Mouse (Mus musculus): ENCODE data around the gene P4ha2.

Gene P4ha2

GRCm38 (mm10) chr11:54107239-54107638, 7.3 kb downstream of the P4ha2 start:
- DNase-seq (ENCODE audit: low read depth, low spot score) = no peak

GRCm38 (mm10) chr11:54108131-54108530, 8.2 kb downstream of the P4ha2 start:
- DNase-seq (ENCODE audit: low read depth, low spot score) = no peak

- DNase-seq (ENCODE audit: low read depth, low spot score) = no peak
Observed at GRCm38 (mm10) chr11:54108894-54109293, 9.0 kb downstream of the P4ha2 start.

GRCm38 (mm10) chr11:54111291-54111690, 11.4 kb downstream of the P4ha2 start:
- DNase-seq (ENCODE audit: low read depth, low spot score) = no peak

- no peak for DNase-seq (ENCODE audit: low read depth, low spot score)
Observed at GRCm38 (mm10) chr11:54111976-54112741, 12.3 kb downstream of the P4ha2 start.

- peak; percentile 88 for DNase-seq (ENCODE audit: low read depth, low spot score)
Observed at GRCm38 (mm10) chr11:54112920-54113319, 13.0 kb downstream of the P4ha2 start.

- no peak for DNase-seq (ENCODE audit: low read depth, low spot score)
Observed at GRCm38 (mm10) chr11:54113352-54113751, 13.5 kb downstream of the P4ha2 start.

- no peak for DNase-seq (ENCODE audit: low read depth, low spot score)
Observed at GRCm38 (mm10) chr11:54114746-54115145, 14.9 kb downstream of the P4ha2 start.

GRCm38 (mm10) chr11:54115301-54115700, 15.4 kb downstream of the P4ha2 start:
- DNase-seq (ENCODE audit: low read depth, low spot score) = no peak

- DNase-seq (ENCODE audit: low read depth, low spot score) = no peak
Observed at GRCm38 (mm10) chr11:54115911-54116310, 16.0 kb downstream of the P4ha2 start.

- no peak for DNase-seq (ENCODE audit: low read depth, low spot score)
Observed at GRCm38 (mm10) chr11:54116406-54116805, 16.5 kb downstream of the P4ha2 start.

GRCm38 (mm10) chr11:54117096-54117495, 17.2 kb downstream of the P4ha2 start:
- DNase-seq (ENCODE audit: low read depth, low spot score) = no peak

- DNase-seq (ENCODE audit: low read depth, low spot score) = no peak
Observed at GRCm38 (mm10) chr11:54119126-54119525, 19.2 kb downstream of the P4ha2 start.

- no peak for DNase-seq (ENCODE audit: low read depth, low spot score)
Observed at GRCm38 (mm10) chr11:54119740-54120360, 20.0 kb downstream of the P4ha2 start.

GRCm38 (mm10) chr11:54122416-54123264, 22.7 kb downstream of the P4ha2 start:
- no peak for DNase-seq (ENCODE audit: low read depth, low spot score)

GRCm38 (mm10) chr11:54125982-54126648, 26.2 kb downstream of the P4ha2 start:
- DNase-seq (ENCODE audit: low read depth, low spot score) = no peak

- peak; percentile 87 for DNase-seq (ENCODE audit: low read depth, low spot score)
Observed at GRCm38 (mm10) chr11:54126654-54127374, 26.9 kb downstream of the P4ha2 start.

- DNase-seq (ENCODE audit: low read depth, low spot score) = no peak
Observed at GRCm38 (mm10) chr11:54127397-54127796, 27.5 kb downstream of the P4ha2 start.

GRCm38 (mm10) chr11:54129955-54130354, 30.1 kb downstream of the P4ha2 start:
- no peak for DNase-seq (ENCODE audit: low read depth, low spot score)

GRCm38 (mm10) chr11:54130721-54131120, 30.8 kb downstream of the P4ha2 start:
- no peak for DNase-seq (ENCODE audit: low read depth, low spot score)

- no peak for DNase-seq (ENCODE audit: low read depth, low spot score)
Observed at GRCm38 (mm10) chr11:54132290-54132689, 32.4 kb downstream of the P4ha2 start.

All from forelimb bud, embryonic 11.5 days (tissue).